8 mouse cellular contexts compared by ENCODE assay signal in genomic region chr5:92117823-92118403, GRCm38 (mm10). TPM values are rescaled to one million over a fixed set of nuclear protein-coding genes. Genes with fewer than 3 reads are reported as not detected.
DNase-seq lines count a peak whose midpoint lies in the region; ATAC-seq and TF ChIP-seq lines count a peak whose summit lies in the region.

No protein-coding gene starts in this region.

- H3K9ac ChIP-seq in ES-Bruce4 (ENCODE audit: low read depth, poor library complexity, severe bottlenecking) = no peak overlapping the region
- no peak overlapping the region for H3K9ac ChIP-seq in forebrain, embryonic 13.5 days

- DNase-seq in brain, embryonic 14.5 days (ENCODE audit: low read depth) = peak; percentile 81
- DNase-seq in heart, postnatal 36 days = peak; percentile 79 to 81
- DNase-seq in large intestine, adult 2 months (ENCODE audit: low read depth, low spot score) = peak; percentile 79
- DNase-seq in lung, adult 2 months = peak; percentile 58
- DNase-seq in thymus, postnatal 4 days = peak; percentile 69

- TF ChIP-seq CTCF in ES-Bruce4 (IDR thresholded peaks at IDR 0.05; ENCODE audit: low read depth, low read length) = peak; percentile 90
- peak; percentile 63; the same call in 1 of the 2 replicates for TF ChIP-seq CTCF in brain, embryonic 14.5 days (IDR thresholded peaks at IDR 0.05; ENCODE audit: borderline replicate concordance, extremely low read depth, insufficient read depth, insufficient read length)
- TF ChIP-seq CTCF in lung, adult 2 months (IDR thresholded peaks at IDR 0.05; ENCODE audit: insufficient read depth, low read length) = peak; percentile 87
- 0 out of 2 replicates have a peak, but pooled peaks have one; percentile 25 for TF ChIP-seq CTCF in olfactory bulb, adult 2 months (IDR thresholded peaks at IDR 0.05; ENCODE audit: insufficient read depth, low read depth, low read length)

- no peaks in the 10 kb centered on the region for H3K27me3 ChIP-seq in ES-Bruce4 (ENCODE audit: control insufficient read depth, insufficient read depth, low read length, poor library complexity, severe bottlenecking)
- H3K27me3 ChIP-seq in forebrain, embryonic 13.5 days = peaks cover 8% of the 10 kb centered on the region

- no peak overlapping the region for H3K4me3 ChIP-seq in ES-Bruce4 (ENCODE audit: low read depth, low read length)
- no peak overlapping the region for H3K4me3 ChIP-seq in forebrain, embryonic 13.5 days
- no peak overlapping the region for H3K4me3 ChIP-seq in lung, adult 2 months (replicated peaks; ENCODE audit: extremely low read depth, low read depth, low read length)
- no peak overlapping the region for H3K4me3 ChIP-seq in olfactory bulb, adult 2 months (ENCODE audit: insufficient read depth, low read depth, low read length)

- no peaks in the 10 kb centered on the region for H3K36me3 ChIP-seq in ES-Bruce4 (ENCODE audit: control insufficient read depth, insufficient read depth, low read length, poor library complexity, severe bottlenecking)
- no peaks in the 10 kb centered on the region for H3K36me3 ChIP-seq in forebrain, embryonic 13.5 days (ENCODE audit: poor library complexity, severe bottlenecking)

- no peak overlapping the region for H3K27ac ChIP-seq in ES-Bruce4 (ENCODE audit: insufficient read depth, low read length)
- H3K27ac ChIP-seq in forebrain, embryonic 13.5 days = no peak overlapping the region
- no peak overlapping the region for H3K27ac ChIP-seq in olfactory bulb, adult 2 months (ENCODE audit: insufficient read depth, low read depth, low read length)

- no peaks in the 10 kb centered on the region for H3K4me1 ChIP-seq in ES-Bruce4 (ENCODE audit: control insufficient read depth, insufficient read depth, low read length)
- H3K4me1 ChIP-seq in forebrain, embryonic 13.5 days = peaks cover 6% of the 10 kb centered on the region
- no peaks in the 10 kb centered on the region for H3K4me1 ChIP-seq in lung, adult 2 months (ENCODE audit: control insufficient read depth, insufficient read depth, low read length)
- H3K4me1 ChIP-seq in olfactory bulb, adult 2 months (ENCODE audit: control insufficient read depth, insufficient read depth, low read length) = peaks cover 2% of the 10 kb centered on the region

- TF ChIP-seq EP300 in ES-Bruce4 (IDR thresholded peaks at IDR 0.05; ENCODE audit: insufficient read depth, low read depth, low read length) = 0 out of 2 replicates have a peak, but pooled peaks have one; percentile 31

- no peak for TF ChIP-seq POLR2A in ES-Bruce4 (IDR thresholded peaks at IDR 0.05; ENCODE audit: insufficient read depth, low read length)
- TF ChIP-seq POLR2A in brain, embryonic 14.5 days (IDR thresholded peaks at IDR 0.05; ENCODE audit: borderline replicate concordance, extremely low read depth, insufficient read depth, insufficient read length, poor library complexity, severe bottlenecking) = no peak
- no peak for TF ChIP-seq POLR2A in lung, adult 2 months (IDR thresholded peaks at IDR 0.05; ENCODE audit: borderline replicate concordance, extremely low read depth, low read depth, low read length)
- no peak for TF ChIP-seq POLR2A in olfactory bulb, adult 2 months (IDR thresholded peaks at IDR 0.05; ENCODE audit: insufficient read depth, low read depth, low read length)

- no peaks in the 10 kb centered on the region for H3K9me3 ChIP-seq in ES-Bruce4 (replicated peaks; ENCODE audit: control insufficient read depth, insufficient read depth, low read length, poor library complexity, severe bottlenecking)
- no peaks in the 10 kb centered on the region for H3K9me3 ChIP-seq in forebrain, embryonic 13.5 days (replicated peaks)

- intact Hi-C loops in heart, postnatal 36 days (cut with DNase I) = loop anchor here (1.0 to 10.0 kb wide), 6 partner anchors 13 to 651 kb away; partner anchors contain the start of genes G3bp2, Parm1 and Rchy1

- no peak overlapping the region for H3K4me2 ChIP-seq in forebrain, embryonic 13.5 days

- peak; percentile 86 for ATAC-seq in forebrain, embryonic 13.5 days

- WGBS in forebrain, embryonic 13.5 days = 60% methylated on average over 12 of the region's 12 CpGs
- 29% methylated on average over 12 of the region's 12 CpGs for WGBS in large intestine, adult 2 months
- whole genome bisulfite sequencing in lung, adult 2 months = 47% methylated on average over 12 of the region's 12 CpGs
- WGBS in olfactory bulb, adult 2 months = 63% methylated on average over 12 of the region's 12 CpGs

RNA-seq across cellular contexts. Expression of gene Uso1, which starts 19.8 kb away (rescaled TPM):
- polyA plus RNA-seq in ES-Bruce4 (2011; ENCODE audit: insufficient read depth, insufficient read length, low read depth, missing spikeins) = 66.0 and 72.8 TPM in 2 replicates
- 39.4 and 46.2 TPM in 2 replicates for polyA plus RNA-seq in brain, embryonic 14.5 days (2012; rRNA removed)
- polyA plus RNA-seq in forebrain, embryonic 13.5 days (2015; fragmentation: Nextera tagmentation; extraction: Ambion mirVana) = 42.6 and 43.9 TPM in 2 replicates
- total RNA-seq in heart, postnatal 36 days (2021) = 10 to 100 TPM; 38.7 to 40.2 TPM
- polyA plus RNA-seq in large intestine, adult 2 months (2012; rRNA removed) = 23.8 and 41.7 TPM in 2 replicates
- polyA plus RNA-seq in lung, adult 2 months (2012; rRNA removed) = 19.1 and 19.6 TPM in 2 replicates
- not detected in 2 replicates for polyA plus RNA-seq in olfactory bulb, adult 2 months (2012; ENCODE audit: insufficient read depth, insufficient read length, low replicate concordance, missing spikeins)

RNA-seq across cellular contexts. Expression of gene G3bp2, which starts 34.4 kb away (rescaled TPM):
- polyA plus RNA-seq in ES-Bruce4 (2011; ENCODE audit: insufficient read depth, insufficient read length, low read depth, missing spikeins) = 203 and 213 TPM in 2 replicates
- 117 and 172 TPM in 2 replicates for polyA plus RNA-seq in brain, embryonic 14.5 days (2012; rRNA removed)
- polyA plus RNA-seq in forebrain, embryonic 13.5 days (2015; fragmentation: Nextera tagmentation; extraction: Ambion mirVana) = 337 and 342 TPM in 2 replicates
- 10 to 100 TPM; 59.1 to 61.2 TPM for total RNA-seq in heart, postnatal 36 days (2021)
- 17.6 and 21.9 TPM in 2 replicates for polyA plus RNA-seq in large intestine, adult 2 months (2012; rRNA removed)
- polyA plus RNA-seq in lung, adult 2 months (2012; rRNA removed) = 11.1 and 17.2 TPM in 2 replicates
- polyA plus RNA-seq in olfactory bulb, adult 2 months (2012; ENCODE audit: insufficient read depth, insufficient read length, low replicate concordance, missing spikeins) = 170 and 274 TPM in 2 replicates

Comparison
In these comparisons a context has a peak if more than half of its experiments do, and no peak if none do; other contexts are left out.
1. CTCF ChIP-seq: peak in every context shown above with its lines; median percentile 90 in ES-Bruce4; 87 in lung, adult 2 months; 63 in brain, embryonic 14.5 days; 25 in olfactory bulb, adult 2 months.